Comparison of ENCODE assay signal across 25 mouse cellular contexts in genomic region chr12:88532261-88532973, GRCm38 (mm10).
DNase-seq lines count a peak whose midpoint lies in the region; ATAC-seq lines count a peak whose summit lies in the region.
"Had no signal": no experiment of that assay in that cellular context is flagged by ENCODE, and none has a peak within 500 bp of the region (broad histone marks: within the 10 kb centered on the region; RNA-seq: fewer than 3 reads in every experiment).

No protein-coding gene starts in this region.

- H3K4me2 ChIP-seq in midbrain, embryonic 14.5 days (ENCODE audit: low read length) = no peak overlapping the region
- no peak overlapping the region for H3K4me2 ChIP-seq in midbrain, embryonic 13.5 days (replicated peaks)
- H3K4me2 ChIP-seq in embryonic facial prominence, embryonic 12.5 days (replicated peaks) = no peak overlapping the region
- no peak overlapping the region for H3K4me2 ChIP-seq in embryonic facial prominence, embryonic 15.5 days (replicated peaks)
- H3K4me2 ChIP-seq: forebrain, embryonic 15.5 days; heart, embryonic 12.5 days; hindbrain, embryonic 13.5 days; liver, embryonic 12.5 days; midbrain, embryonic 11.5 days; neural tube, embryonic 15.5 days had no signal

- 69% methylated on average over 8 of the region's 8 CpGs for WGBS in midbrain, embryonic 14.5 days
- 73% methylated on average over 8 of the region's 8 CpGs for WGBS in midbrain, embryonic 13.5 days
- WGBS in embryonic facial prominence, embryonic 12.5 days = 45% methylated on average over 8 of the region's 8 CpGs
- 24% methylated on average over 8 of the region's 8 CpGs for WGBS in embryonic facial prominence, embryonic 15.5 days

- no peaks in the 10 kb centered on the region for H3K4me1 ChIP-seq in midbrain, embryonic 14.5 days (ENCODE audit: control insufficient read depth, insufficient read depth, low read length)
- H3K4me1 ChIP-seq in midbrain, embryonic 13.5 days (replicated peaks) = no peaks in the 10 kb centered on the region
- no peaks in the 10 kb centered on the region for H3K4me1 ChIP-seq in embryonic facial prominence, embryonic 12.5 days
- H3K4me1 ChIP-seq in embryonic facial prominence, embryonic 15.5 days = 0 out of 2 replicates have a peak, but pooled peaks cover 3% of the 10 kb centered on the region
- H3K4me1 ChIP-seq: forebrain, embryonic 10.5 days; heart, embryonic 12.5 days; hindbrain, embryonic 13.5 days; liver, embryonic 12.5 days; neural tube, embryonic 15.5 days had no signal

- peak; percentile 1 for DNase-seq in midbrain, embryonic 14.5 days
- no peak for DNase-seq in spleen, postnatal 10 days (ENCODE audit: low spot score in 2 of 2)
- DNase-seq in MN1 (ENCODE audit: low spot score) = no peak
- DNase-seq: adrenal gland, postnatal 14 days; B cell, adult 2 months; cerebellum, adult 11-12 months; cerebellum, adult 9-11 months; embryo, embryonic 11 days; heart, adult 2 months; heart, postnatal 4 days; kidney, postnatal 14 days; liver, postnatal 0 days; lung, postnatal 36 days; right cerebral cortex, postnatal 4 days had no signal

- no peak for ATAC-seq in midbrain, embryonic 14.5 days (ENCODE audit: low FRiP score, low TSS enrichment)
- ATAC-seq in midbrain, embryonic 13.5 days = no peak
- peak; percentile 22; the same call in 1 of the 2 replicates for ATAC-seq in embryonic facial prominence, embryonic 12.5 days (ENCODE audit: insufficient number of reproducible peaks, insufficient read depth, low FRiP score, low TSS enrichment)
- ATAC-seq in embryonic facial prominence, embryonic 15.5 days (ENCODE audit: insufficient number of reproducible peaks, low FRiP score, low TSS enrichment, low read depth) = peak; percentile 50; the same call in 1 of the 2 replicates
- ATAC-seq: forebrain, embryonic 15.5 days; intestine, postnatal 0 days; liver, embryonic 12.5 days; liver, postnatal 0 days had no signal

- no peaks in the 10 kb centered on the region for H3K27me3 ChIP-seq in midbrain, embryonic 14.5 days (ENCODE audit: control insufficient read depth, insufficient read depth, low read length)
- H3K27me3 ChIP-seq in midbrain, embryonic 13.5 days = no peaks in the 10 kb centered on the region
- H3K27me3 ChIP-seq in embryonic facial prominence, embryonic 12.5 days = no peaks in the 10 kb centered on the region
- no peaks in the 10 kb centered on the region for H3K27me3 ChIP-seq in embryonic facial prominence, embryonic 15.5 days
- H3K27me3 ChIP-seq: forebrain, embryonic 15.5 days; heart, embryonic 12.5 days; hindbrain, embryonic 13.5 days; liver, embryonic 12.5 days; neural tube, embryonic 15.5 days had no signal

- no peak overlapping the region for H3K27ac ChIP-seq in midbrain, embryonic 14.5 days (replicated peaks; ENCODE audit: low read depth, low read length)
- no peak overlapping the region for H3K27ac ChIP-seq in midbrain, embryonic 13.5 days
- H3K27ac ChIP-seq in embryonic facial prominence, embryonic 12.5 days = 0 out of 2 replicates have a peak overlapping the region, but pooled peaks have one; percentile 6
- peak overlapping the region; percentile 69 for H3K27ac ChIP-seq in embryonic facial prominence, embryonic 15.5 days (replicated peaks)
- H3K27ac ChIP-seq: forebrain, embryonic 10.5 days; forebrain, embryonic 15.5 days; heart, adult 2 months; hindbrain, embryonic 13.5 days; liver, embryonic 12.5 days; neural tube, embryonic 15.5 days had no signal

- no peaks in the 10 kb centered on the region for H3K9me3 ChIP-seq in midbrain, embryonic 14.5 days (ENCODE audit: control insufficient read depth, low read length)
- H3K9me3 ChIP-seq in midbrain, embryonic 13.5 days = no peaks in the 10 kb centered on the region
- no peaks in the 10 kb centered on the region for H3K9me3 ChIP-seq in embryonic facial prominence, embryonic 12.5 days
- no peaks in the 10 kb centered on the region for H3K9me3 ChIP-seq in embryonic facial prominence, embryonic 15.5 days (replicated peaks)
- H3K9me3 ChIP-seq: forebrain, embryonic 10.5 days; forebrain, embryonic 15.5 days; heart, embryonic 12.5 days; hindbrain, embryonic 13.5 days; liver, embryonic 12.5 days; neural tube, embryonic 15.5 days had no signal

- H3K4me3 ChIP-seq in midbrain, embryonic 14.5 days (replicated peaks; ENCODE audit: low read depth, low read length) = no peak overlapping the region
- no peak overlapping the region for H3K4me3 ChIP-seq in midbrain, embryonic 13.5 days (replicated peaks)
- H3K4me3 ChIP-seq in embryonic facial prominence, embryonic 12.5 days = no peak overlapping the region
- H3K4me3 ChIP-seq in embryonic facial prominence, embryonic 15.5 days (replicated peaks) = no peak overlapping the region
- H3K4me3 ChIP-seq: forebrain, embryonic 10.5 days; forebrain, embryonic 15.5 days; heart, adult 2 months; heart, embryonic 12.5 days; hindbrain, embryonic 13.5 days; liver, embryonic 12.5 days; neural tube, embryonic 15.5 days had no signal

- no peak overlapping the region for H3K9ac ChIP-seq in midbrain, embryonic 14.5 days (replicated peaks; ENCODE audit: low read length)
- no peak overlapping the region for H3K9ac ChIP-seq in midbrain, embryonic 13.5 days (replicated peaks)
- no peak overlapping the region for H3K9ac ChIP-seq in embryonic facial prominence, embryonic 12.5 days
- no peak overlapping the region for H3K9ac ChIP-seq in embryonic facial prominence, embryonic 15.5 days
- H3K9ac ChIP-seq: forebrain, embryonic 15.5 days; heart, embryonic 12.5 days; hindbrain, embryonic 13.5 days; liver, embryonic 12.5 days; liver, postnatal 0 days; neural tube, embryonic 15.5 days had no signal

- no peaks in the 10 kb centered on the region for H3K36me3 ChIP-seq in midbrain, embryonic 14.5 days (ENCODE audit: control insufficient read depth, insufficient read depth, low read length)
- no peaks in the 10 kb centered on the region for H3K36me3 ChIP-seq in midbrain, embryonic 13.5 days
- H3K36me3 ChIP-seq in embryonic facial prominence, embryonic 12.5 days = no peaks in the 10 kb centered on the region
- no peaks in the 10 kb centered on the region for H3K36me3 ChIP-seq in embryonic facial prominence, embryonic 15.5 days
- H3K36me3 ChIP-seq: forebrain, embryonic 10.5 days; forebrain, embryonic 15.5 days; heart, embryonic 12.5 days; hindbrain, embryonic 13.5 days; liver, embryonic 12.5 days; neural tube, embryonic 15.5 days had no signal

Comparison
In these comparisons a context has a peak if more than half of its experiments do, and no peak if none do; other contexts are left out.
1. ATAC-seq: peak in embryonic facial prominence, embryonic 12.5 days (single experiment) and embryonic facial prominence, embryonic 15.5 days (single experiment); none in midbrain, embryonic 14.5 days (single experiment) and midbrain, embryonic 13.5 days (single experiment).
2. H3K27ac ChIP-seq: peak in embryonic facial prominence, embryonic 12.5 days (single experiment) and embryonic facial prominence, embryonic 15.5 days (single experiment); none in midbrain, embryonic 14.5 days (single experiment) and midbrain, embryonic 13.5 days (single experiment).